Mouse (Mus musculus) neural tube, embryonic 13.5 days (tissue): ENCODE measurements around the gene Tnip1. TPM values are rescaled to one million over a fixed set of nuclear protein-coding genes. Genes with fewer than 3 reads are reported as not detected.

Experiments
- ATAC-seq: fragments of 200-750 bp; cut with Nextera tagmentation; 2 replicates; pipeline ENCODE4 v1.8.0; 2017; ENCODE audit warnings: low read depth, mild to moderate bottlenecking, moderate TSS enrichment, moderate library complexity
- H3K27ac ChIP-seq: fragments of 300-500 bp; sonication (generic); replicated peaks from 2 replicates; pipeline ENCODE4 v1.5.1; 2015; ENCODE audit warnings: moderate library complexity, mild to moderate bottlenecking, inconsistent platforms
- H3K27me3 ChIP-seq: fragments of 300-500 bp; sonication (generic); 2 replicates; pipeline ENCODE4 v1.6.1; 2015; ENCODE audit warnings: mild to moderate bottlenecking, inconsistent platforms
- H3K36me3 ChIP-seq: fragments of 300-500 bp; sonication (generic); 2 replicates; pipeline ENCODE4 v1.6.1; 2015; ENCODE audit warnings: mild to moderate bottlenecking, inconsistent platforms
- H3K4me1 ChIP-seq: fragments of 300-500 bp; sonication (generic); replicated peaks from 2 replicates; pipeline ENCODE4 v1.6.1; 2015; ENCODE audit warnings: inconsistent platforms
- H3K4me2 ChIP-seq: fragments of 300-500 bp; sonication (generic); 2 replicates; pipeline ENCODE4 v1.6.1; 2015; ENCODE audit warnings: inconsistent platforms, mild to moderate bottlenecking, moderate library complexity
- H3K4me3 ChIP-seq: fragments of 300-500 bp; sonication (generic); 2 replicates; pipeline ENCODE4 v1.5.1; 2015; ENCODE audit warnings: mild to moderate bottlenecking, inconsistent platforms
- H3K9ac ChIP-seq: fragments of 300-500 bp; sonication (generic); 2 replicates; pipeline ENCODE4 v1.6.1; 2015; ENCODE audit warnings: moderate library complexity, mild to moderate bottlenecking, inconsistent platforms
- H3K9me3 ChIP-seq: fragments of 300-500 bp; sonication (generic); 2 replicates; pipeline ENCODE4 v1.6.1; 2016; ENCODE audit warnings: inconsistent platforms
- WGBS: fragments of 180-500 bp; shearing (Covaris S2); methylation state at CpG from one replicate; pipeline ENCODE4 v1.1.7; 2015; 5-methylcytosine and 5-hydroxymethylcytosine counted together
- polyA plus RNA-seq: library from polyadenylated mRNA; unstranded; fragments of >200 nt; fragmentation: Nextera tagmentation; extraction: Ambion mirVana; gene quantifications from 2 replicates; pipeline ENCODE4 v1.2.1, GENCODE M21; 2015

Gene Tnip1
- polyA plus RNA-seq, 1 experiment from 2014 or later, result 16.1 TPM

- no peak for ATAC-seq
- 70% methylated on average over 6 of the region's 6 CpGs for WGBS
- H3K36me3 ChIP-seq, result peaks cover 11% of the 10 kb centered on the region
- peaks cover 50% of the 10 kb centered on the region for H3K4me1 ChIP-seq
- peak overlapping the region; percentile 82 for H3K4me3 ChIP-seq
- no peaks in the 10 kb centered on the region for H3K27me3 ChIP-seq
- H3K4me2 ChIP-seq, result peak overlapping the region; percentile 82
- peak overlapping the region; percentile 98 for H3K9ac ChIP-seq
- no peaks in the 10 kb centered on the region for H3K9me3 ChIP-seq
- peak overlapping the region; percentile 91 for H3K27ac ChIP-seq
These were observed 97.2 kb downstream of the Tnip1 start for GRCm38 (mm10) chr11:54865330-54866085.

- H3K9me3 ChIP-seq, result no peaks in the 10 kb centered on the region
- no peak overlapping the region for H3K4me3 ChIP-seq
- no peak for ATAC-seq
- H3K27me3 ChIP-seq, result no peaks in the 10 kb centered on the region
- no peaks in the 10 kb centered on the region for H3K36me3 ChIP-seq
- H3K4me1 ChIP-seq, result peaks cover 37% of the 10 kb centered on the region
- no peak overlapping the region for H3K27ac ChIP-seq
- WGBS, result 51% methylated on average over 10 of the region's 10 CpGs
- no peak overlapping the region for H3K9ac ChIP-seq
- H3K4me2 ChIP-seq, result no peak overlapping the region
These were observed 99.8 kb downstream of the Tnip1 start for GRCm38 (mm10) chr11:54862621-54863520.

DNA sequence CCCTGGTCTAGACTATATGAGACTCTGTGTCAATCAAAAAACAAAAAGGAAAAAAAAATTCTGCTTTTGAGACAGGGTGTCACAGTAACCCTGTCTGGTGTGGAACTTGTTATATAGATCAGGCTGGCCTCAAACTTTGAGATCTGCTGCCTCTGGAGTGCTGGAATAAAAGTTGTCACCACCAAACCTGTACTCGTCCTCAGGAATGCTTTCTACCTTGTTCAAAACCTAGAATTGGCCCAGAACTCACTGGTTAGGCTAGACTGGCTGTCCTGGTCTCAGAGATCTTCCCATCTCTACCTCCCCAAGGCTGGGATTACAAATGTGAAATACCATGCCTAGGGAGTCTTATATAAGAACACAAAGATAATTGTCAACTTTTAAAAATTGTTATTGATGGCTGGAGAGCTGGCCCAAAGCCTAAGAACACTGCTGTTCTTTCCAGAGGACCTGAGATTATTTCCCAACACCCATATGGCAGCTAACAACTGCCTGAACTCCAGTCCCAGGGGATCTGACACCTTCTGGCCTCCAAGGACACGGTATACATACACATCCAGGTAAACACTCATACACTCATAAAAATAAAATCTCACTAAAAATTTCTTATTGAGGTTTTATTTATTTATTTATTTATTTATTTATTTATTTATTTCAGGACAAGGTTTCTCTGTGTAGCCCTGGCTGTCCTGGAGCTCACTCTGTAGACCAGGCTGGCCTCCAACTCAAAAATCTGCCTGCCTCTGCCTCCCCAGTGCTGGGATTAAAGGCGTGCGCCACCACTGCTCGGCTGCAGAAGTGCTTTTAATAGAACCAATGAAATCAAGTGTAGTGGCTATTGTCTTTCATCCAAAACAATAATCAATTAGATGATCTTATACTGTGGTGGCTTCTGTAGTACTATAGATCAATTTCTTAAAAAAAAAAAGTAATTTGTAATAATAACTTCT is 101.0 kb downstream of the Tnip1 start:
- peak overlapping the region; percentile 67 for H3K4me2 ChIP-seq
- no peaks in the 10 kb centered on the region for H3K9me3 ChIP-seq
- WGBS, result 95% methylated on average over 5 of the region's 5 CpGs
- no peak overlapping the region for H3K9ac ChIP-seq
- H3K36me3 ChIP-seq, result no peaks in the 10 kb centered on the region
- H3K4me3 ChIP-seq, result peak overlapping the region; percentile 68; the same call in 1 of the 2 replicates
- peak overlapping the region; percentile 95; the same call in 1 of the 2 replicates for H3K27ac ChIP-seq
- H3K4me1 ChIP-seq, result peaks cover 28% of the 10 kb centered on the region
- no peaks in the 10 kb centered on the region for H3K27me3 ChIP-seq
- ATAC-seq, result no peak

Other genes with a start within 250 kb of the Tnip1 start
- gene Cdc42se2, start 175.2 kb downstream of the Tnip1 start, polyA plus RNA-seq, result 134 and 144 TPM in 2 replicates
- gene Lyrm7, start 102.0 kb downstream of the Tnip1 start, polyA plus RNA-seq, result 10.9 and 13.3 TPM in 2 replicates
- gene Hint1, start 96.5 kb downstream of the Tnip1 start, polyA plus RNA-seq, result 715 and 824 TPM in 2 replicates
- 67.2 and 71.8 TPM in 2 replicates for gene Gpx3, start 60.5 kb downstream of the Tnip1 start, polyA plus RNA-seq
- 104 and 106 TPM in 2 replicates for gene Anxa6, start 70.5 kb upstream of the Tnip1 start, polyA plus RNA-seq
- 0.50 and 0.63 TPM in 2 replicates for gene Ccdc69, start 115.2 kb upstream of the Tnip1 start, polyA plus RNA-seq
- 20.3 and 20.7 TPM in 2 replicates for gene Gm2a, start 135.2 kb upstream of the Tnip1 start, polyA plus RNA-seq
- gene Slc36a3, start 188.8 kb upstream of the Tnip1 start, polyA plus RNA-seq, result not detected in 2 replicates
- 1.1 TPM in 2 replicates for gene Slc36a2, start 222.2 kb upstream of the Tnip1 start, polyA plus RNA-seq
- 3.0 and 3.6 TPM in 2 replicates for gene Slc36a1, start 241.4 kb upstream of the Tnip1 start, polyA plus RNA-seq